Mouse (Mus musculus) kidney, embryonic 14.5 days (tissue): ENCODE results near the gene Otud6a. TPM values are rescaled to one million over a fixed set of nuclear protein-coding genes. Genes with fewer than 3 reads are reported as not detected.
"Not testable (repeated sequence)": the region's sequence is repeated elsewhere in the genome, so short reads cannot be mapped to it uniquely, and the experiment has no call there.

Experiments
- ATAC-seq: fragments of 200-750 bp; cut with Nextera tagmentation; 2 replicates; pipeline ENCODE4 v1.8.0; 2017; ENCODE audit warnings: moderate number of reproducible peaks, mild to moderate bottlenecking, moderate TSS enrichment, moderate library complexity; ENCODE audit not compliant: low FRiP score, low TSS enrichment
- H3K27ac ChIP-seq: fragments of 300-500 bp; sonication (generic); 2 replicates; pipeline ENCODE4 v1.5.1; 2014; ENCODE audit warnings: low read depth, mild to moderate bottlenecking, low read length, moderate library complexity, mixed read lengths
- H3K27me3 ChIP-seq: fragments of 300-500 bp; sonication (generic); 2 replicates; pipeline ENCODE4 v1.6.1; 2014; ENCODE audit warnings: mild to moderate bottlenecking, low read length; ENCODE audit not compliant: control insufficient read depth, insufficient read depth
- H3K36me3 ChIP-seq: fragments of 300-500 bp; sonication (generic); 2 replicates; pipeline ENCODE4 v1.6.1; 2014; ENCODE audit warnings: low read length, mixed read lengths; ENCODE audit not compliant: control insufficient read depth, insufficient read depth
- H3K4me1 ChIP-seq: fragments of 300-500 bp; sonication (generic); 2 replicates; pipeline ENCODE4 v1.6.1; 2014; ENCODE audit warnings: low read length, mixed read lengths; ENCODE audit not compliant: control insufficient read depth, insufficient read depth
- H3K4me2 ChIP-seq: fragments of 300-500 bp; sonication (generic); replicated peaks from 2 replicates; pipeline ENCODE4 v1.6.1; 2014; ENCODE audit warnings: low read depth, mild to moderate bottlenecking, low read length
- H3K4me3 ChIP-seq: fragments of 300-500 bp; sonication (generic); 2 replicates; pipeline ENCODE4 v1.5.1; 2014; ENCODE audit warnings: mild to moderate bottlenecking, low read length
- H3K9ac ChIP-seq: fragments of 300-500 bp; sonication (generic); 2 replicates; pipeline ENCODE4 v1.6.1; 2014; ENCODE audit warnings: low read depth, mild to moderate bottlenecking, low read length, moderate library complexity
- H3K9me3 ChIP-seq: fragments of 300-500 bp; sonication (generic); 2 replicates; pipeline ENCODE4 v1.6.1; 2016; ENCODE audit warnings: low read length; ENCODE audit not compliant: control insufficient read depth
- WGBS: fragments of 180-500 bp; shearing (Covaris S2); extraction: QIAGEN DNeasy Blood & Tissue Kit; methylation state at CpG from one replicate; pipeline ENCODE4 v1.1.7; 2014; 5-methylcytosine and 5-hydroxymethylcytosine counted together
- microRNA counts: library from miRNA; unstranded; fragments of <30 nt; microRNA quantifications from one replicate; lab custom pipeline; 2017
- microRNA-seq: library from miRNA; unstranded; fragments of <30 nt; microRNA quantifications from one replicate; pipeline ENCODE4, GENCODE M21; 2016
- polyA plus RNA-seq: library from polyadenylated mRNA; unstranded; fragments of >200 nt; fragmentation: Nextera tagmentation; extraction: Ambion mirVana; gene quantifications from 2 replicates; pipeline ENCODE4 v1.2.1, GENCODE M21; 2014

Otud6a gene
- polyA plus RNA-seq, 1 experiment from 2014 or later, result not detected

DNA sequence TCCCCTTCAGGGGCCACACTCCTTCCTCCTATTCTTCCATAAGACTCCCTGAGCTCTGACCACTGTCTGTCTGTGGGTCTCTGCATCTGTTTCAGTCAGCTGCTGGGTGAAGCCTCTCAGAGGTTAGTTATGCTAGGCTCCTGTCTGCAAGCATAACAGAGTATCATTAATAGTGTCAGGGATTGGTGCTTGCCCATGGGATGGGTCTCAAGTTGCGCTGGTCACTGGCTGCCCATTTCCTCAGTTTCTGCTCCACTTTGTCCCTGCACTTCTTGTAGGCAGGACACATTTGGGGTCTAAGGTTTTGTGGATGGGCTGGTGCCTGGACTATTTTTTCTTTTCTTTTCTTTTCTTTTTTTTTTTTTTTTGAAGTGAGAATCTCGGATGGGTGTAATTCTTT, 13.8 kb downstream of the Otud6a start, which contains the start of gene Awat2:
Gene Awat2 (minus strand): TSS at position 101 of the 400 bp plus-strand sequence.
- H3K36me3 ChIP-seq, H3K4me1 ChIP-seq, ATAC-seq, H3K9ac ChIP-seq, H3K27me3 ChIP-seq, H3K9me3 ChIP-seq, H3K27ac ChIP-seq, H3K4me3 ChIP-seq, H3K4me2 ChIP-seq: not testable (repeated sequence)
- 95% methylated on average over 2 of the region's 2 CpGs for WGBS

GRCm38 (mm10) chrX:100443532-100443931, 14.7 kb downstream of the Otud6a start:
- WGBS, result 91% methylated on average over 7 of the region's 7 CpGs

GRCm38 (mm10) chrX:100468047-100468446, 39.2 kb downstream of the Otud6a start:
- H3K36me3 ChIP-seq, result no peaks in the 10 kb centered on the region
- no peaks in the 10 kb centered on the region for H3K4me1 ChIP-seq
- WGBS, result 69% methylated on average over 4 of the region's 4 CpGs
- ATAC-seq, result no peak
- H3K27ac ChIP-seq, result no peak overlapping the region
- no peak overlapping the region for H3K9ac ChIP-seq
- no peaks in the 10 kb centered on the region for H3K9me3 ChIP-seq
- no peak overlapping the region for H3K4me2 ChIP-seq
- H3K27me3 ChIP-seq, result peaks cover 2% of the 10 kb centered on the region; the same call in 1 of the 2 replicates
- H3K4me3 ChIP-seq, result no peak overlapping the region

More at GRCm38 (mm10) chrX:100443532-100443931, 14.7 kb downstream of the Otud6a start:
- H3K27ac ChIP-seq, result no peak overlapping the region
- no peaks in the 10 kb centered on the region for H3K9me3 ChIP-seq
- H3K4me3 ChIP-seq, result no peak overlapping the region
- no peak overlapping the region for H3K4me2 ChIP-seq
- no peak overlapping the region for H3K9ac ChIP-seq
- H3K4me1 ChIP-seq, result no peaks in the 10 kb centered on the region
- no peaks in the 10 kb centered on the region for H3K36me3 ChIP-seq
- H3K27me3 ChIP-seq, result no peaks in the 10 kb centered on the region
- no peak for ATAC-seq

GRCm38 (mm10) chrX:100470126-100470525, 41.3 kb downstream of the Otud6a start:
- Histone ChIP-seq H3K4me3 (no peak overlapping the region), H3K4me2 (no peak overlapping the region), H3K9me3 (no peaks in the 10 kb centered on the region), H3K36me3 (no peaks in the 10 kb centered on the region), H3K27ac (no peak overlapping the region), H3K27me3 (peaks cover 2% of the 10 kb centered on the region; the same call in 1 of the 2 replicates), H3K4me1 (no peaks in the 10 kb centered on the region), H3K9ac (no peak overlapping the region)
- no peak for ATAC-seq
- WGBS, result 77% methylated on average over 3 of the region's 3 CpGs

DNA sequence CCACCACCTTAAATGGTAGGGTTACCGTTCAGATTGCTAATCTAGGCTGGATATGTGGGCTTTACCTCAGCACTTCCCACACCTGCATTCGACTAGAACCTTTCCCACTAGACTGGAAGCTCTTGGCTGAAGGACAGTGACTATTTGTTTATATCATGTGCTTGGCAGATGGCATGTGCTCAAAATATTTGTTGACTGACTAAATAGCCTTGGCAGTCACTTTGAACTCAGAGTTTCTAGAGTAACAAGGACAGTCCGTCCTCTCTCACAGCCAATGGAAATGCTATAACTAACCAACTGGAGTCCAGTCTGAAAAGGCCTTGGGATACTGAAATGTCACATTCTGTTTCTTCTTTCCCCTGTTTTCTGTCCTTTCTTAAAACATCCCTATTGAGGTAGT, 42.7 kb downstream of the Otud6a start:
- 90% methylated on average over 3 of the region's 3 CpGs for WGBS
- no peak overlapping the region for H3K9ac ChIP-seq
- H3K36me3 ChIP-seq, result no peaks in the 10 kb centered on the region
- no peak for ATAC-seq
- H3K27me3 ChIP-seq, result peaks cover 2% of the 10 kb centered on the region; the same call in 1 of the 2 replicates
- H3K27ac ChIP-seq, result no peak overlapping the region
- no peak overlapping the region for H3K4me3 ChIP-seq
- H3K4me1 ChIP-seq, result no peaks in the 10 kb centered on the region
- no peaks in the 10 kb centered on the region for H3K9me3 ChIP-seq
- H3K4me2 ChIP-seq, result no peak overlapping the region

GRCm38 (mm10) chrX:100475569-100476223, 46.9 kb downstream of the Otud6a start:
- Histone ChIP-seq H3K27ac (no peak overlapping the region), H3K4me1 (no peaks in the 10 kb centered on the region), H3K36me3 (no peaks in the 10 kb centered on the region), H3K4me2 (no peak overlapping the region), H3K27me3 (no peaks in the 10 kb centered on the region; the same call in 1 of the 2 replicates), H3K9me3 (no peaks in the 10 kb centered on the region), H3K9ac (no peak overlapping the region), H3K4me3 (no peak overlapping the region)
- WGBS, result 72% methylated on average over 4 of the region's 4 CpGs
- ATAC-seq, result no peak

MicroRNAs encoded within 50 kb of the gene (microRNA counts, 519-probe panel; counts per million panel counts)
- 3,809 counts per million, percentile 22 among the panel's probes with 10 or more counts for microRNA mmu-miR-676 (lab: Ali Mortazavi, UCI)

Small RNA genes lying within 50 kb of the gene (microRNA-seq; reads per million reads assigned to microRNA genes)
- gene Mir676, result 534 reads per million, percentile 74 among the genes with 10 or more reads in this experiment

Other genes with a start within 250 kb of the Otud6a start
- gene Awat2, start 13.7 kb downstream of the Otud6a start, polyA plus RNA-seq, result 0.42 and 0.86 TPM in 2 replicates
- gene Igbp1, start 65.3 kb downstream of the Otud6a start, polyA plus RNA-seq, result 53.7 and 58.5 TPM in 2 replicates
- not detected in 2 replicates for gene Dgat2l6, start 95.8 kb downstream of the Otud6a start, polyA plus RNA-seq
- not detected in 2 replicates for gene Awat1, start 143.2 kb downstream of the Otud6a start, polyA plus RNA-seq
- gene P2ry4, start 165.9 kb downstream of the Otud6a start, polyA plus RNA-seq, result not detected in 2 replicates
- not detected in 2 replicates for gene Arr3, start 176.5 kb downstream of the Otud6a start, polyA plus RNA-seq
- gene Kif4, start 196.7 kb downstream of the Otud6a start, polyA plus RNA-seq, result 22.0 and 36.1 TPM in 2 replicates
- 109 and 131 TPM in 2 replicates for gene Pdzd11, start 197.6 kb downstream of the Otud6a start, polyA plus RNA-seq